Mouse (Mus musculus): ENCODE results near the gene Ttc28. TPM values are rescaled to one million over a fixed set of nuclear protein-coding genes. Genes with fewer than 3 reads are reported as not detected.

The Ttc28 gene
- polyA plus RNA-seq, 1 experiment = 3.4 TPM

- H3K79me3 ChIP-seq (ENCODE audit: low read depth) = peaks cover 42% of the 10 kb centered on the region
- H3ac ChIP-seq (ENCODE audit: control insufficient read depth, insufficient read length, low read depth) = peak overlapping the region; percentile 66
- no peaks in the 10 kb centered on the region for H3K27me3 ChIP-seq (ENCODE audit: control insufficient read depth, insufficient read depth, insufficient read length)
- peaks cover 44% of the 10 kb centered on the region for H3K79me2 ChIP-seq (ENCODE audit: control insufficient read depth, insufficient read depth)
- H3K4me3 ChIP-seq (ENCODE audit: insufficient read depth, poor library complexity, severe bottlenecking) = peak overlapping the region; percentile 90
- no peak for TF ChIP-seq CTCF (IDR thresholded peaks at IDR 0.05; ENCODE audit: control insufficient read depth, insufficient read depth, insufficient read length)
- TF ChIP-seq MYOG (IDR thresholded peaks at IDR 0.05; ENCODE audit: control insufficient read depth, extremely low read depth, insufficient read length) = no peak
- no peak for TF ChIP-seq USF1 (IDR thresholded peaks at IDR 0.05; ENCODE audit: low read depth)
- TF ChIP-seq FOSL1 (IDR thresholded peaks at IDR 0.05; ENCODE audit: insufficient read depth, low read length, poor library complexity, severe bottlenecking) = no peak
- no peak for TF ChIP-seq MAX (IDR thresholded peaks at IDR 0.05)
- TF ChIP-seq MYOD1 (IDR thresholded peaks at IDR 0.05; ENCODE audit: control insufficient read depth, insufficient read length, low read depth) = no peak
- no peak for TF ChIP-seq CEBPB (IDR thresholded peaks at IDR 0.05; ENCODE audit: low read depth)
- peaks cover 19% of the 10 kb centered on the region for H3K36me3 ChIP-seq (ENCODE audit: control insufficient read depth, insufficient read depth)
Measured at GRCm38 (mm10) chr5:111329782-111330416, 450.3 kb downstream of the Ttc28 start.

DNA sequence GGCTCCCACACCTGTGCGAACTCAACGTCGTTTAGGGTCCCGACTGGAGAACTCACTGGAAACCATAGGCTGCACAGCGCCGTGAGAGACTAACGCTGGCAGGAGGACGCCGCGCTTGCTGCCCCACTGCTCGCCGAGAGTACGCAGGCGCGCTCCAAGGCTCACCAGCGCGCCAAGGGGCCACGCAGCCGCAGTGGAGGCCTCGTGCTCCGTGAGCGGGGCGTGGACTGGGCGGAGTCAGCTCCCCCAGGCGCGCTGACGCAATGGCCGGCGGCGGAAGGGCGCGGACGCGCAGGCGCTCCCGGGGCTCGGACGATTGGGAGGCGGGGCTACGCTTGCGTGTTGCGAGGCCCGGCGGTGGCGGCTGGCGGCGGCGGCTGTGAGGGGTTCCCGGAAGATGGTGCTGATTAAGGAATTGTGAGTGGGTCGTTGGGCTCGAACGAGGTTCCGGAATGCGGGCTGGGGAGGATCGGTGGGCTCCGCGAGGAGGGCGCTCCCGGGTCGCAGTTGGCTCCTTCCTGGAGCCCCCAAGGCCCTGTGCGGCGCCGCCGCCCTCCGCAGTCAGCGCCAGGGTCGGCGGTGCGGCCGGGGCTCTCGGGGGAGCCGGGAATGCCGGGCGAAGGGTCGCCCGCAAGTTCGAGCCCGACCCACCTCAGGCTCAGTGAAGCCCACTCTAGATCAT, 451.0 kb downstream of the Ttc28 start, which contains the start of gene Pitpnb:
Gene Pitpnb (plus strand): TSS at position 347 of the 682 bp plus-strand sequence.
- H3K27me3 ChIP-seq (ENCODE audit: control insufficient read depth, insufficient read depth, insufficient read length) = no peaks in the 10 kb centered on the region
- peaks cover 48% of the 10 kb centered on the region for H3K79me3 ChIP-seq (ENCODE audit: low read depth)
- H3ac ChIP-seq (ENCODE audit: control insufficient read depth, insufficient read length, low read depth) = peak within 1 kb of the TSS; percentile 92
- H3K36me3 ChIP-seq (ENCODE audit: control insufficient read depth, insufficient read depth) = peaks cover 22% of the 10 kb centered on the region
- H3K79me2 ChIP-seq (ENCODE audit: control insufficient read depth, insufficient read depth) = peaks cover 51% of the 10 kb centered on the region
- peak within 1 kb of the TSS; percentile 90 for H3K4me3 ChIP-seq (ENCODE audit: insufficient read depth, poor library complexity, severe bottlenecking)
- no peak for TF ChIP-seq FOSL1 (IDR thresholded peaks at IDR 0.05; ENCODE audit: insufficient read depth, low read length, poor library complexity, severe bottlenecking)
- peak; percentile 61 for TF ChIP-seq CEBPB (IDR thresholded peaks at IDR 0.05; ENCODE audit: low read depth)
- no peak for TF ChIP-seq USF1 (IDR thresholded peaks at IDR 0.05; ENCODE audit: low read depth)
- TF ChIP-seq MAX (IDR thresholded peaks at IDR 0.05) = peak; percentile 73

- H3K79me3 ChIP-seq (ENCODE audit: low read depth) = peaks cover 54% of the 10 kb centered on the region
- H3K79me2 ChIP-seq (ENCODE audit: control insufficient read depth, insufficient read depth) = peaks cover 56% of the 10 kb centered on the region
- TF ChIP-seq CEBPB (IDR thresholded peaks at IDR 0.05; ENCODE audit: low read depth) (no peak), MYOG (IDR thresholded peaks at IDR 0.05; ENCODE audit: control insufficient read depth, extremely low read depth, insufficient read length) (no peak), USF1 (IDR thresholded peaks at IDR 0.05; ENCODE audit: low read depth) (no peak), CTCF (IDR thresholded peaks at IDR 0.05; ENCODE audit: control insufficient read depth, insufficient read depth, insufficient read length) (no peak)
- H3K27me3 ChIP-seq (ENCODE audit: control insufficient read depth, insufficient read depth, insufficient read length) = no peaks in the 10 kb centered on the region
- H3K4me3 ChIP-seq (ENCODE audit: insufficient read depth, poor library complexity, severe bottlenecking) = peak overlapping the region; percentile 90
- H3K36me3 ChIP-seq (ENCODE audit: control insufficient read depth, insufficient read depth) = peaks cover 26% of the 10 kb centered on the region
- H3ac ChIP-seq (ENCODE audit: control insufficient read depth, insufficient read length, low read depth) = peak overlapping the region; percentile 92
Measured at GRCm38 (mm10) chr5:111331099-111331435, 451.5 kb downstream of the Ttc28 start.

GRCm38 (mm10) chr5:111335939-111336691, 456.5 kb downstream of the Ttc28 start:
- H3K79me3 ChIP-seq (ENCODE audit: low read depth) = peaks cover 65% of the 10 kb centered on the region
- peaks cover 88% of the 10 kb centered on the region for H3K79me2 ChIP-seq (ENCODE audit: control insufficient read depth, insufficient read depth)
- TF ChIP-seq MYOD1 (IDR thresholded peaks at IDR 0.05; ENCODE audit: control insufficient read depth, insufficient read length, low read depth) (no peak), CEBPB (IDR thresholded peaks at IDR 0.05; ENCODE audit: low read depth) (no peak), USF1 (IDR thresholded peaks at IDR 0.05; ENCODE audit: low read depth) (no peak), FOSL1 (IDR thresholded peaks at IDR 0.05; ENCODE audit: insufficient read depth, low read length, poor library complexity, severe bottlenecking) (no peak), MAX (IDR thresholded peaks at IDR 0.05) (no peak), CTCF (IDR thresholded peaks at IDR 0.05; ENCODE audit: control insufficient read depth, insufficient read depth, insufficient read length) (no peak), MYOG (IDR thresholded peaks at IDR 0.05; ENCODE audit: control insufficient read depth, extremely low read depth, insufficient read length) (no peak)
- no peak overlapping the region for H3ac ChIP-seq (ENCODE audit: control insufficient read depth, insufficient read length, low read depth)
- H3K4me3 ChIP-seq (ENCODE audit: insufficient read depth, poor library complexity, severe bottlenecking) = no peak overlapping the region
- H3K27me3 ChIP-seq (ENCODE audit: control insufficient read depth, insufficient read depth, insufficient read length) = no peaks in the 10 kb centered on the region
- H3K36me3 ChIP-seq (ENCODE audit: control insufficient read depth, insufficient read depth) = peaks cover 50% of the 10 kb centered on the region

Small RNA genes lying within 50 kb of the gene (microRNA-seq; reads per million reads assigned to microRNA genes)
- 88.6 reads per million, percentile 73 among the genes with 10 or more reads in this experiment for gene Mir701 (ENCODE audit: borderline microRNAs expressed)

Other genes starting within 250 kb of the Ttc28 start
- 51.7 TPM for gene Noc4l, start 226.4 kb upstream of the Ttc28 start, polyA plus RNA-seq (2012; fragmentation: generic; extraction: Trizol)
- gene Ddx51, start 226.4 kb upstream of the Ttc28 start, polyA plus RNA-seq (2012; fragmentation: generic; extraction: Trizol) = 14.8 TPM
- 23.6 TPM for gene Ep400, start 109.1 kb upstream of the Ttc28 start, polyA plus RNA-seq (2012; fragmentation: generic; extraction: Trizol)
- 62.3 TPM for gene Pus1, start 99.1 kb upstream of the Ttc28 start, polyA plus RNA-seq (2012; fragmentation: generic; extraction: Trizol)
- gene Ulk1, start 69.7 kb upstream of the Ttc28 start, polyA plus RNA-seq (2012; fragmentation: generic; extraction: Trizol) = 13.6 TPM
- gene Hscb, start 40.0 kb upstream of the Ttc28 start, polyA plus RNA-seq (2012; fragmentation: generic; extraction: Trizol) = 12.2 TPM
- 8.2 TPM for gene Chek2, start 39.8 kb upstream of the Ttc28 start, polyA plus RNA-seq (2012; fragmentation: generic; extraction: Trizol)